Mouse (Mus musculus): ENCODE data around the gene Erc2.

DNA sequence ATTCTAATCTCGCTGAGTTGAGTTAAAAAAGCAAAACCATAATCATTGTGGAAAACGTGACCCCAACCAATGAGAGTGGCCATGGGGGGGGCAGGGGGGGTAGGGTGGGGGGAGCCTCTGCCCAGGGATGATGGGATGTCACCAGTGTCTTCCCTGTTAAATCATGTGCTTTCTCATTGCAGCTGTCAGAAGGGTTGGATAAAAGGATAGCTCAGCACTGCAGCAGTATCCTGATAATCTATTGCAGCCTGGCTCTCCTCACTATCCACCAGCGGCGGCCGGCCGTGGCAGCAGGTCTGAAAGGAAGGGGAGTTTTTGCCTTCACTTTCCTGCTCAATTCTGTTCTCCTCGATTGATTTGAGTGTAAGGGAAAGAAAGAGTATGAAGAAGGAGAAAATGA, 853.2 kb downstream of the Erc2 start:
- TF ChIP-seq CTCF (IDR thresholded peaks at IDR 0.05; ENCODE audit: low read depth, low read length) (no peak), POLR2A (IDR thresholded peaks at IDR 0.05; ENCODE audit: extremely low read depth, insufficient read depth, low read length) (no peak)
